23 mouse cellular contexts compared by ENCODE assay signal in genomic region chr7:84372871-84373270, GRCm38 (mm10). TPM values are rescaled to one million over a fixed set of nuclear protein-coding genes. Genes with fewer than 3 reads are reported as not detected.
A peak's percentile ranks its signal among the peaks of the same experiment; 100 is the strongest.
DNase-seq lines count a peak whose midpoint lies in the region; ATAC-seq lines count a peak whose summit lies in the region.
"Had no signal": no experiment of that assay in that cellular context is flagged by ENCODE, and none has a peak within 500 bp of the region (broad histone marks: within the 10 kb centered on the region; RNA-seq: fewer than 3 reads in every experiment).

No protein-coding gene starts in this region.

- H3K9me3 ChIP-seq in hindbrain, embryonic 13.5 days, result no peaks in the 10 kb centered on the region
- H3K9me3 ChIP-seq in hindbrain, embryonic 11.5 days (ENCODE audit: control insufficient read depth, low read length), result no peaks in the 10 kb centered on the region
- no peaks in the 10 kb centered on the region for H3K9me3 ChIP-seq in forebrain, embryonic 13.5 days (replicated peaks)
- H3K9me3 ChIP-seq in hindbrain, embryonic 15.5 days, result no peaks in the 10 kb centered on the region
- no peaks in the 10 kb centered on the region for H3K9me3 ChIP-seq in midbrain, embryonic 16.5 days (replicated peaks; ENCODE audit: control insufficient read depth, low read length, poor library complexity, severe bottlenecking)
- H3K9me3 ChIP-seq: embryonic facial prominence, embryonic 12.5 days; heart, embryonic 12.5 days; limb, embryonic 12.5 days; liver, embryonic 12.5 days had no signal

- ATAC-seq in hindbrain, embryonic 13.5 days (ENCODE audit: low FRiP score), result no peak
- ATAC-seq in hindbrain, embryonic 11.5 days (ENCODE audit: low FRiP score), result no peak
- 0 out of 2 replicates have a peak, but pooled peaks have one; percentile 14 for ATAC-seq in forebrain, embryonic 13.5 days
- 0 out of 2 replicates have a peak, but pooled peaks have one; percentile 36 for ATAC-seq in hindbrain, embryonic 15.5 days (ENCODE audit: low FRiP score, low read depth)
- ATAC-seq in midbrain, embryonic 16.5 days, result peak; percentile 30; the same call in 1 of the 2 replicates
- ATAC-seq: liver, embryonic 12.5 days had no signal

- peak overlapping the region; percentile 81 for H3K27ac ChIP-seq in hindbrain, embryonic 13.5 days
- H3K27ac ChIP-seq in hindbrain, embryonic 11.5 days (ENCODE audit: low read depth, low read length), result no peak overlapping the region
- H3K27ac ChIP-seq in forebrain, embryonic 13.5 days, result peak overlapping the region; percentile 49
- peak overlapping the region; percentile 58 for H3K27ac ChIP-seq in hindbrain, embryonic 15.5 days (replicated peaks)
- peak overlapping the region; percentile 86 for H3K27ac ChIP-seq in midbrain, embryonic 16.5 days (ENCODE audit: low read length)
- H3K27ac ChIP-seq: embryonic facial prominence, embryonic 12.5 days; limb, embryonic 12.5 days; liver, embryonic 12.5 days; macrophage; stomach, postnatal 0 days had no signal

- 0 out of 2 replicates have a peak, but pooled peaks cover 2% of the 10 kb centered on the region for H3K36me3 ChIP-seq in hindbrain, embryonic 13.5 days
- no peaks in the 10 kb centered on the region for H3K36me3 ChIP-seq in hindbrain, embryonic 11.5 days (ENCODE audit: control insufficient read depth, insufficient read depth, low read length)
- no peaks in the 10 kb centered on the region for H3K36me3 ChIP-seq in forebrain, embryonic 13.5 days (ENCODE audit: poor library complexity, severe bottlenecking)
- no peaks in the 10 kb centered on the region for H3K36me3 ChIP-seq in hindbrain, embryonic 15.5 days
- H3K36me3 ChIP-seq in midbrain, embryonic 16.5 days (ENCODE audit: control insufficient read depth, insufficient read depth, low read length), result no peaks in the 10 kb centered on the region
- H3K36me3 ChIP-seq: embryonic facial prominence, embryonic 12.5 days; heart, embryonic 12.5 days; limb, embryonic 12.5 days; liver, embryonic 12.5 days had no signal

- peak overlapping the region; percentile 35; the same call in 1 of the 2 replicates for H3K9ac ChIP-seq in hindbrain, embryonic 13.5 days
- no peak overlapping the region for H3K9ac ChIP-seq in hindbrain, embryonic 11.5 days (ENCODE audit: low read depth, low read length)
- H3K9ac ChIP-seq in forebrain, embryonic 13.5 days, result no peak overlapping the region
- H3K9ac ChIP-seq in hindbrain, embryonic 15.5 days, result no peak overlapping the region
- H3K9ac ChIP-seq in midbrain, embryonic 16.5 days (ENCODE audit: low read depth, low read length), result peak overlapping the region; percentile 18; the same call in 1 of the 2 replicates
- H3K9ac ChIP-seq: embryonic facial prominence, embryonic 12.5 days; heart, embryonic 12.5 days; limb, embryonic 12.5 days; liver, embryonic 12.5 days had no signal

- no peaks in the 10 kb centered on the region for H3K27me3 ChIP-seq in hindbrain, embryonic 13.5 days
- H3K27me3 ChIP-seq in hindbrain, embryonic 11.5 days (ENCODE audit: control insufficient read depth, insufficient read depth, low read length), result no peaks in the 10 kb centered on the region
- H3K27me3 ChIP-seq in forebrain, embryonic 13.5 days, result no peaks in the 10 kb centered on the region
- no peaks in the 10 kb centered on the region for H3K27me3 ChIP-seq in hindbrain, embryonic 15.5 days
- H3K27me3 ChIP-seq in midbrain, embryonic 16.5 days (ENCODE audit: control insufficient read depth, insufficient read depth, low read depth, low read length), result no peaks in the 10 kb centered on the region
- H3K27me3 ChIP-seq: CH12.LX; embryonic facial prominence, embryonic 12.5 days; heart, embryonic 12.5 days; limb, embryonic 12.5 days; liver, embryonic 12.5 days had no signal

- DNase-seq in hindbrain, embryonic 11.5 days (ENCODE audit: low spot score), result no peak
- no peak for DNase-seq in lung, postnatal 14 days
- no peak for DNase-seq in right cerebral cortex, postnatal 25 days
- DNase-seq in gastrocnemius, adult 18-20 months (ENCODE audit: low spot score), result no peak
- DNase-seq: adrenal gland, postnatal 14 days; cerebellum, adult 9-11 months; heart, postnatal 14 days; kidney, adult 8-10 months; kidney, postnatal 36 days; lung, adult 2 months had no signal

- no peak overlapping the region for H3K4me3 ChIP-seq in hindbrain, embryonic 13.5 days
- no peak overlapping the region for H3K4me3 ChIP-seq in hindbrain, embryonic 11.5 days (ENCODE audit: low read depth, low read length)
- H3K4me3 ChIP-seq in forebrain, embryonic 13.5 days, result no peak overlapping the region
- H3K4me3 ChIP-seq in hindbrain, embryonic 15.5 days, result no peak overlapping the region
- no peak overlapping the region for H3K4me3 ChIP-seq in midbrain, embryonic 16.5 days (ENCODE audit: low read depth, low read length)
- H3K4me3 ChIP-seq: embryonic facial prominence, embryonic 12.5 days; erythroblast, embryonic 14.5 days; heart, embryonic 12.5 days; limb, embryonic 12.5 days; liver, embryonic 12.5 days had no signal

- H3K4me2 ChIP-seq in hindbrain, embryonic 13.5 days, result no peak overlapping the region
- no peak overlapping the region for H3K4me2 ChIP-seq in hindbrain, embryonic 11.5 days (replicated peaks; ENCODE audit: low read depth, low read length)
- H3K4me2 ChIP-seq in forebrain, embryonic 13.5 days, result no peak overlapping the region
- H3K4me2 ChIP-seq in hindbrain, embryonic 15.5 days, result no peak overlapping the region
- peak overlapping the region; percentile 34; the same call in 1 of the 2 replicates for H3K4me2 ChIP-seq in midbrain, embryonic 16.5 days (ENCODE audit: low read length)
- H3K4me2 ChIP-seq: embryonic facial prominence, embryonic 12.5 days; heart, embryonic 12.5 days; limb, embryonic 12.5 days; liver, embryonic 12.5 days had no signal

- 90% methylated on average over 1 of the region's 1 CpGs for WGBS in hindbrain, embryonic 13.5 days
- 95% methylated on average over 1 of the region's 1 CpGs for WGBS in hindbrain, embryonic 11.5 days
- 96% methylated on average over 1 of the region's 1 CpGs for WGBS in forebrain, embryonic 13.5 days
- WGBS in hindbrain, embryonic 15.5 days, result 96% methylated on average over 1 of the region's 1 CpGs
- WGBS in midbrain, embryonic 16.5 days, result 96% methylated on average over 1 of the region's 1 CpGs

- H3K4me1 ChIP-seq in hindbrain, embryonic 13.5 days (replicated peaks), result peaks cover 36% of the 10 kb centered on the region
- no peaks in the 10 kb centered on the region; the same call in 1 of the 2 replicates for H3K4me1 ChIP-seq in hindbrain, embryonic 11.5 days (replicated peaks; ENCODE audit: control insufficient read depth, insufficient read depth, low read length)
- peaks cover 23% of the 10 kb centered on the region for H3K4me1 ChIP-seq in forebrain, embryonic 13.5 days
- peaks cover 35% of the 10 kb centered on the region for H3K4me1 ChIP-seq in hindbrain, embryonic 15.5 days (replicated peaks)
- H3K4me1 ChIP-seq in midbrain, embryonic 16.5 days (ENCODE audit: control insufficient read depth, insufficient read depth, low read length), result peaks cover 32% of the 10 kb centered on the region
- H3K4me1 ChIP-seq: embryonic facial prominence, embryonic 12.5 days; heart, embryonic 12.5 days; limb, embryonic 12.5 days; liver, embryonic 12.5 days had no signal

RNA-seq across cellular contexts. Expression of gene Arnt2, which starts 37.1 kb away (rescaled TPM):
- 60.3 and 64.8 TPM in 2 replicates for polyA plus RNA-seq in hindbrain, embryonic 13.5 days (2015; fragmentation: Nextera tagmentation; extraction: Ambion mirVana)
- polyA plus RNA-seq in hindbrain, embryonic 11.5 days (2014; fragmentation: Nextera tagmentation; extraction: Ambion mirVana), result 32.8 and 39.5 TPM in 2 replicates
- 46.4 and 55.0 TPM in 2 replicates for polyA plus RNA-seq in forebrain, embryonic 13.5 days (2015; fragmentation: Nextera tagmentation; extraction: Ambion mirVana)
- 65.6 and 74.6 TPM in 2 replicates for polyA plus RNA-seq in hindbrain, embryonic 15.5 days (2015; fragmentation: Nextera tagmentation; extraction: Ambion mirVana)
- 88.2 and 90.2 TPM in 2 replicates for polyA plus RNA-seq in midbrain, embryonic 16.5 days (2015; fragmentation: Nextera tagmentation; extraction: Ambion mirVana)
- total RNA-seq in gastrocnemius, adult 18-20 months (2021), result 1 to 10 TPM in 1 of 2 experiments, under 1 TPM in 1; 0.48 to 1.2 TPM
- total RNA-seq: MEL had no signal
- polyA plus RNA-seq: erythroblast, embryonic 14.5 days had no signal

Comparison
In these comparisons a context has a peak if more than half of its experiments do, and no peak if none do; other contexts are left out.
1. ATAC-seq: peak in forebrain, embryonic 13.5 days (single experiment), hindbrain, embryonic 15.5 days (single experiment) and midbrain, embryonic 16.5 days (single experiment); none in hindbrain, embryonic 13.5 days (single experiment) and hindbrain, embryonic 11.5 days (single experiment).
2. H3K9ac ChIP-seq: peak in hindbrain, embryonic 13.5 days (single experiment) and midbrain, embryonic 16.5 days (single experiment); none in hindbrain, embryonic 11.5 days (single experiment), forebrain, embryonic 13.5 days (single experiment) and hindbrain, embryonic 15.5 days (single experiment).